Mouse (Mus musculus) stomach, postnatal 0 days (tissue): ENCODE data around the gene Chrna10.

Experiments
- CTCF ChIP-seq: IDR thresholded peaks from 2 replicates; pipeline ENCODE4 v1.5.1; 2016; ENCODE audit warnings: antibody characterized with exemption, low read depth, mild to moderate bottlenecking, moderate library complexity
- EP300 ChIP-seq: optimal IDR thresholded peaks from 2 replicates; pipeline ENCODE3; 2016; ENCODE audit warnings: antibody characterized with exemption

DNA sequence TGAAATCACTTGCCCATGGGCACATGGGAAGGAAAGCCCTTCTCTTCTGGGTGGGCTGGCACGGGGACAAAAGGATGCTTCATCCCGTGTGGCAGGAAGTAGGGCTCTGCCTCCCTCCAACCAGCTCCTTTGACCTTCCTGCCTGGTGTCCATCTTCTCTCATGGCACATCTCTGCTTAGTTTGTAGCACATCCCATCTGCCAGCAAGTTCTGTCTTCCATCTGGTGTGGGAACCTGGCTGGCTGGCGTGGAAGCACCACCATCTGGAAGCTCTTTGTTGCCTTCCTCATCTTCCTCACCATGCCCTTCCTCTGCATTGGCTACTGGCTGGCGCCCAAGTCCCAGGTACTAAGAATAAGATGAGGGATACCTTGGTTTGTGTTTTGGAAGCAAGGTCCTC, 29.3 kb downstream of the Chrna10 start:
- no peak for TF ChIP-seq CTCF
- TF ChIP-seq EP300 = no peak
